Mouse (Mus musculus) neutrophil, adult 5-6 weeks (primary cell): ENCODE data around the gene Lrrc38. TPM values are rescaled to one million over a fixed set of nuclear protein-coding genes. Genes with fewer than 3 reads are reported as not detected.

Experiments
- ATAC-seq: fragments of 151-379, 151-347 bp; 2 replicates; pipeline ENCODE4 v1.8.0; 2017; ENCODE audit warnings: mild to moderate bottlenecking, moderate TSS enrichment; ENCODE audit not compliant: insufficient number of reproducible peaks, poor library complexity, low FRiP score, severe bottlenecking; ENCODE audit errors: extremely low read depth
- total RNA-seq: library from RNA; stranded (forward); fragments of 200-1000 nt; gene quantifications from 2 replicates; pipeline ENCODE4 v1.2.3, GENCODE M21; 2017

Gene Lrrc38
- not detected in 2 replicates for total RNA-seq

- ATAC-seq = no peak
Observed at GRCm38 (mm10) chr4:143349484-143349906, at the start of gene Lrrc38. Gene Lrrc38 (plus strand): TSS chr4:143349757.

- no peak for ATAC-seq
Observed at GRCm38 (mm10) chr4:143300113-143300688, 49.4 kb upstream of the Lrrc38 start.

GRCm38 (mm10) chr4:143301042-143301441, 48.5 kb upstream of the Lrrc38 start:
- ATAC-seq = no peak

- ATAC-seq = no peak
Observed at GRCm38 (mm10) chr4:143301875-143302274, 47.7 kb upstream of the Lrrc38 start.

- ATAC-seq = no peak
Observed at GRCm38 (mm10) chr4:143302279-143302890, 47.2 kb upstream of the Lrrc38 start.

- ATAC-seq = no peak
Observed at GRCm38 (mm10) chr4:143305031-143305430, 44.5 kb upstream of the Lrrc38 start.

GRCm38 (mm10) chr4:143305987-143306772, 43.4 kb upstream of the Lrrc38 start:
- ATAC-seq = no peak

- 0 out of 2 replicates have a peak, but pooled peaks have one; percentile 26 for ATAC-seq
Observed at GRCm38 (mm10) chr4:143311341-143311740, 38.2 kb upstream of the Lrrc38 start.

- no peak for ATAC-seq
Observed at GRCm38 (mm10) chr4:143313299-143313698, 36.3 kb upstream of the Lrrc38 start.

GRCm38 (mm10) chr4:143324176-143324924, 25.2 kb upstream of the Lrrc38 start:
- no peak for ATAC-seq

GRCm38 (mm10) chr4:143324925-143325624, 24.5 kb upstream of the Lrrc38 start:
- no peak for ATAC-seq

- peak; percentile 60 for ATAC-seq
Observed at GRCm38 (mm10) chr4:143325625-143325941, 24.0 kb upstream of the Lrrc38 start.

- ATAC-seq = no peak
Observed at GRCm38 (mm10) chr4:143330566-143330965, 19.0 kb upstream of the Lrrc38 start.

GRCm38 (mm10) chr4:143331787-143332186, 17.8 kb upstream of the Lrrc38 start:
- no peak for ATAC-seq

GRCm38 (mm10) chr4:143334145-143334544, 15.4 kb upstream of the Lrrc38 start:
- ATAC-seq = no peak

GRCm38 (mm10) chr4:143334995-143335394, 14.6 kb upstream of the Lrrc38 start:
- no peak for ATAC-seq

GRCm38 (mm10) chr4:143336096-143336495, 13.5 kb upstream of the Lrrc38 start:
- no peak for ATAC-seq

GRCm38 (mm10) chr4:143339808-143340207, 9.7 kb upstream of the Lrrc38 start:
- ATAC-seq = no peak

- no peak for ATAC-seq
Observed at GRCm38 (mm10) chr4:143341470-143341869, 8.1 kb upstream of the Lrrc38 start.
